Mouse (Mus musculus) E14TG2a.4 (cell line): ENCODE data around the gene Myo16.

Experiments
- CTCF ChIP-seq: conservative IDR thresholded peaks from 2 replicates; pipeline ENCODE4 v1.5.1; 2014; ENCODE audit warnings: low read length
- POU5F1 ChIP-seq: IDR thresholded peaks from 2 replicates; pipeline ENCODE4 v1.6.1; 2014; ENCODE audit warnings: low read length, borderline replicate concordance

- TF ChIP-seq CTCF: no peak
- no peak for TF ChIP-seq POU5F1
Measured at GRCm38 (mm10) chr8:10500465-10500864, 346.8 kb downstream of the Myo16 start.
